Mouse (Mus musculus) ES-Bruce4 (cell line): Measurements from ENCODE around the gene Trim2. TPM values are rescaled to one million over a fixed set of nuclear protein-coding genes. Genes with fewer than 3 reads are reported as not detected.

Experiments used
- H3K27ac ChIP-seq: 2 replicates; pipeline ENCODE4 v1.5.1; 2012; ENCODE audit warnings: low read length, inconsistent platforms; ENCODE audit not compliant: insufficient read depth
- H3K27me3 ChIP-seq: 2 replicates; pipeline ENCODE4 v1.6.1; 2012; ENCODE audit warnings: mild to moderate bottlenecking, low read length, inconsistent platforms; ENCODE audit not compliant: control insufficient read depth, poor library complexity, insufficient read depth, severe bottlenecking
- H3K36me3 ChIP-seq: 2 replicates; pipeline ENCODE4 v1.6.1; 2012; ENCODE audit warnings: inconsistent platforms, mild to moderate bottlenecking, low read length, moderate library complexity; ENCODE audit not compliant: control insufficient read depth, poor library complexity, insufficient read depth, severe bottlenecking
- H3K4me1 ChIP-seq: one replicate; pipeline ENCODE4 v1.8.1; 2011; ENCODE audit warnings: low read length; ENCODE audit not compliant: control insufficient read depth, insufficient read depth
- H3K4me3 ChIP-seq: 2 replicates; pipeline ENCODE4 v1.5.1; 2011; ENCODE audit warnings: low read depth, mild to moderate bottlenecking, low read length
- H3K9ac ChIP-seq: 2 replicates; pipeline ENCODE4 v1.6.1; 2012; ENCODE audit warnings: low read depth, mild to moderate bottlenecking, inconsistent platforms; ENCODE audit not compliant: poor library complexity, severe bottlenecking
- H3K9me3 ChIP-seq: replicated peaks from 2 replicates; pipeline ENCODE4 v1.6.1; 2012; ENCODE audit warnings: mild to moderate bottlenecking, low read length, inconsistent platforms; ENCODE audit not compliant: control insufficient read depth, poor library complexity, insufficient read depth, severe bottlenecking
- CTCF ChIP-seq: IDR thresholded peaks from one replicate; pipeline ENCODE4 v1.8.1; 2011; ENCODE audit warnings: low read depth, low read length
- EP300 ChIP-seq: IDR thresholded peaks from 2 replicates; pipeline ENCODE4 v1.6.1; 2011; ENCODE audit warnings: low read depth, low read length; ENCODE audit not compliant: insufficient read depth
- POLR2A ChIP-seq: IDR thresholded peaks from one replicate; pipeline ENCODE4 v1.8.1; 2011; ENCODE audit warnings: low read length; ENCODE audit not compliant: insufficient read depth
- polyA plus RNA-seq: library from polyadenylated mRNA; stranded (reverse); fragments of >200 nt; gene quantifications from 2 replicates; pipeline ENCODE4 v1.2.4, GENCODE M21; 2011; ENCODE audit warnings: low read depth; ENCODE audit not compliant: missing spikeins, insufficient read depth, insufficient read length

Gene Trim2
- polyA plus RNA-seq, 1 experiment, result 12.8 TPM

- H3K9ac ChIP-seq, result no peak overlapping the region
- no peaks in the 10 kb centered on the region for H3K36me3 ChIP-seq
- no peak overlapping the region for H3K4me3 ChIP-seq
- no peaks in the 10 kb centered on the region for H3K4me1 ChIP-seq
- no peaks in the 10 kb centered on the region for H3K9me3 ChIP-seq
- no peak for TF ChIP-seq EP300
- no peak for TF ChIP-seq CTCF
- no peak for TF ChIP-seq POLR2A
- H3K27me3 ChIP-seq, result no peaks in the 10 kb centered on the region
- no peak overlapping the region for H3K27ac ChIP-seq
Observed at GRCm38 (mm10) chr3:84336342-84336741, 29.7 kb upstream of the Trim2 start.

GRCm38 (mm10) chr3:84335421-84336073, 28.9 kb upstream of the Trim2 start:
- Histone ChIP-seq H3K4me3 (no peak overlapping the region), H3K27ac (no peak overlapping the region), H3K36me3 (no peaks in the 10 kb centered on the region), H3K4me1 (no peaks in the 10 kb centered on the region), H3K9ac (no peak overlapping the region), H3K27me3 (no peaks in the 10 kb centered on the region), H3K9me3 (no peaks in the 10 kb centered on the region)
- no peak for TF ChIP-seq CTCF
- TF ChIP-seq POLR2A, result no peak

DNA sequence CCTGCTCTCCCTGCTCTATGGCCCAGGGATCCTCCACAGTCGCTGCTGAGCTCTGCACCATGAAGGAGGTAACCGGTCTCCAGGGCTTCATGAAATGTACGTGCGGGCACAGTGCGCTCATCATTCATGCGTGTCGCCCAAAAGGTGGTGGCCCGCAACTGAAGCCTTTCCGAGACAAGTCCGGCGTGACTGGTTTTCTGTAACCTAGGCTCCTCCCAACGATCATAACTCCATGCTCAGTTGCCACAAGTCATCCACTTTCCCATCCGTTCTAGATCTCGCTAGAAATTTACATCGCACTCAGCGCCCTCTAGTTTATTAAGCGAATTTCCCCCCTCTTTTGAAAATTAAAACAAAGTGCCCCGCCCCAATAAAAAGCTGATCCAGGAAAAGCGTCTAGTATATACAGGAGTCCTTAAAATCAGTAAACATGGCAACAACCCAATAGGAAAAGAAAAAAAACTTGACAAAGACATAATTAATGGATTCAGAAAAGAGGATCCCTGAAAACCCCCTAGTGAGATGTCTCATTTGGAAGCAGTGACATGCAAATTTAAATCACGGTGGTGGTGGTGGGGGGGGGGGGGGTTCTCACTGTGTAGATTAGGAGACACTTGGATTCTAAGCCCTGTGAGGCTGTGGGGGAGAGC, 28.2 kb upstream of the Trim2 start:
- Histone ChIP-seq H3K27ac (no peak overlapping the region), H3K4me3 (0 out of 2 replicates have a peak overlapping the region, but pooled peaks have one; percentile 3), H3K4me1 (no peaks in the 10 kb centered on the region), H3K36me3 (no peaks in the 10 kb centered on the region), H3K9ac (no peak overlapping the region), H3K27me3 (no peaks in the 10 kb centered on the region), H3K9me3 (no peaks in the 10 kb centered on the region)
- TF ChIP-seq POLR2A (no peak), EP300 (no peak), CTCF (no peak)

DNA sequence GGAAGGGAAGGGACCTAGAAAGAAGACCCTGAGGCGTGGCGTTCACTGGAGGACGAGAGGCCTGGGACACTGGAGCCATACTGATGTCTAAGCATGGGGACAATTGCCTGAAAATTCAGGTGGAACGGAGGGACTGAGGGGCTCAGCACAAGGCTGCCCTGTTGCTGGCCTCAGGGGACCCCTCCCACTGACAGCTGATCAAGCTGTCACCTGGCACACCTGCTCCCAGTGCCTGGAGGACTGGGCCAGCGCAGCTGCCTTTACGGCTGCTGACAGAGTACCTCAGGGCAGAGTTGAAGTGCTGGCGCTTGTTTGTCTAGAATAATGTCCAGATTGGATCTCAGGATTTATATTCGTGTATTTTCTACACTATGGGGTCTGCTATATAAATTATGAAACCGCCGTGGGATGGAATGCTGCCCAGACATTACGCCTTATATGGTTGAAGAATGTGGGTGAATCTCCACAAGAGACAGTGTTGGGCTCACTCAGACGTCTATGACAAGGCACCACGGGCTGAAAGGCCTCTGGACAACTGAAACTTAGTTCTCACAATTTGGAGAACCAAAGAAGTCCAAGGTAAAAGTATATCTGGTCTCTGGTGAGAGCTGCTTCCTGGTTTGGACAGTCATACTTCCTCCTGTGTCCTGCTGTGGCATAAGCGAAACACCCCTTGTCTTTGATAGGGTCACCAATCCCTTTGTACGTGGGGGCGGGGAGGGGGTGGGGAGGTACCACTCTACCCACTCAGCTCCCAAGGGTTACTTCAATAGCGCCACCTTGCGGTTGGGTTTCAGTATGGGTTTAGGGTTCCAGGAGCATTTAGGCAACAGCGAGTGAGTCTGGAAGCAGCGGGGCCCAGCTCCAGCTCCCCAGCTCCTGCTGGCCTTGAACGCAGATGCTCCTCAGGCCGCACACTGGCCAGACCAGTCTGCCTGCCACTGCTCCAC, 27.0 kb upstream of the Trim2 start:
- no peaks in the 10 kb centered on the region for H3K36me3 ChIP-seq
- H3K27me3 ChIP-seq, result no peaks in the 10 kb centered on the region
- H3K9me3 ChIP-seq, result no peaks in the 10 kb centered on the region
- no peak overlapping the region for H3K27ac ChIP-seq
- no peak overlapping the region for H3K9ac ChIP-seq
- H3K4me1 ChIP-seq, result no peaks in the 10 kb centered on the region
- H3K4me3 ChIP-seq, result peak overlapping the region; percentile 25
- TF ChIP-seq CTCF, result peak; percentile 65
- TF ChIP-seq EP300, result no peak

DNA sequence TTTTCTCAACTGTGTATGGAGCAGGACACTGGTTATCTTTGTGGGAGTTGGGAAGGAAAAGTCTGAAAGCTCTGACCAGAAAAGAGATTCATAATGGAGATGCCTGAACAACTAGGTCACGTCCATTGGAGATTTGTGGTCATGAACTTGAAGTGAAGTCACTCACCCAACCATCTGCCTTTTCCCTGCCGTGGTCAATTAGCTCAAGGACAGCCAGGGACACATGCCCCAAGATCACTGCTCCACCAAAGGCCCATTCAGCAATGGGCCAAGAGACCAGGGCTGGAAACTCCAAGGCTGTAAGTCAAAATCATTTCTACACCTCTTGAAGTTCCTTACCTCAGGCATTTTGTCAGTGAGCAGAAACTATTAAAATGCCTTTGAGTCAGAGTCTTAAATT, 23.5 kb upstream of the Trim2 start:
- TF ChIP-seq POLR2A (no peak), CTCF (no peak), EP300 (no peak)

More for the DNA sequence above, 23.5 kb upstream of the Trim2 start:
- Histone ChIP-seq H3K9me3 (no peaks in the 10 kb centered on the region), H3K4me3 (no peak overlapping the region), H3K9ac (no peak overlapping the region), H3K4me1 (no peaks in the 10 kb centered on the region), H3K27ac (no peak overlapping the region), H3K36me3 (no peaks in the 10 kb centered on the region), H3K27me3 (no peaks in the 10 kb centered on the region)
